Mouse (Mus musculus) erythroblast, embryonic 14.5 days (primary cell): Measurements from ENCODE around the gene Ppfia4.
"Not testable (repeated sequence)": the region's sequence is repeated elsewhere in the genome, so short reads cannot be mapped to it uniquely, and the experiment has no call there.

ENCODE experiments used
- GATA1 ChIP-seq: IDR thresholded peaks from 2 replicates; pipeline ENCODE4 v1.6.1; 2012; ENCODE audit warnings: low read length, inconsistent platforms, mixed read lengths
- TAL1 ChIP-seq: IDR thresholded peaks from 3 replicates; pipeline ENCODE4 v1.6.1; 2012; ENCODE audit warnings: low read length, inconsistent platforms, mixed read lengths

DNA sequence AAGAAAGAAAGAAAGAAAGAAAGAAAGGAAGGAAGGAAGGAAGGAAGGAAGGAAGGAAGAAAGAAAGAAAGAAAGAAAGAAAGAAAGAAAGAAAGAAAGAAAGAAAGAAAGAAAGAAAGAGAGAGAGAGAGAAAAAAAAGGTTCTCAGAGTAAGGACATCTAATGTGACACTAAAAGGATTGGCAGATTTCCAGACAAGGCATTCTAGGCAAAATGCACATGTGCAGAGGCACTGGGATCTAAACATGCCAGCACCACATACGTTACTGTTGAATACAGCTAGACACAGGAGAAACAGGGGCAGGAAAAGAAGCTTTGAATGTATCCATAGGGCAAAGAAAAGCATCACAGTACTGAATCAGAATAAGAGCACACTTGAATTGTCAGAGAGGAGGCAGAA, 83.0 kb downstream of the Ppfia4 start:
- not testable (repeated sequence) for TF ChIP-seq GATA1, TAL1
